Mouse (Mus musculus) gastrocnemius, adult 2 months (tissue): ENCODE data around the gene Slain1. TPM values are rescaled to one million over a fixed set of nuclear protein-coding genes. Genes with fewer than 3 reads are reported as not detected.
A peak's percentile ranks its signal among the peaks of the same experiment; 100 is the strongest.

ENCODE experiments used
- DNase-seq: peaks from one replicate; pipeline ENCODE4 v3.0.0; 2022
- H3K27ac ChIP-seq: fragments of 200-600 bp; 2 replicates; pipeline ENCODE4 v1.8.1; 2022; ENCODE audit warnings: mild to moderate bottlenecking
- H3K4me3 ChIP-seq: fragments of 200-600 bp; 2 replicates; pipeline ENCODE4 v1.8.1; 2022; ENCODE audit warnings: mild to moderate bottlenecking, moderate library complexity
- CTCF ChIP-seq: fragments of 200-600 bp; IDR thresholded peaks from 2 replicates; pipeline ENCODE4 v1.8.1; 2022; ENCODE audit warnings: antibody characterized with exemption, mild to moderate bottlenecking, moderate library complexity
- intact Hi-C: fragments of 180-260 bp; cut with DNase I; formaldehyde crosslinking; loops from one replicate; pipeline ENCODE4 v1.15.1; 2025
- total RNA-seq, 2 experiments: library from RNA; stranded (reverse); gene quantifications; 2 replicates each; pipeline ENCODE4 v1.2.3; 2021

Gene Slain1
- total RNA-seq, 2 experiments from 2014 or later, result not detected

DNA sequence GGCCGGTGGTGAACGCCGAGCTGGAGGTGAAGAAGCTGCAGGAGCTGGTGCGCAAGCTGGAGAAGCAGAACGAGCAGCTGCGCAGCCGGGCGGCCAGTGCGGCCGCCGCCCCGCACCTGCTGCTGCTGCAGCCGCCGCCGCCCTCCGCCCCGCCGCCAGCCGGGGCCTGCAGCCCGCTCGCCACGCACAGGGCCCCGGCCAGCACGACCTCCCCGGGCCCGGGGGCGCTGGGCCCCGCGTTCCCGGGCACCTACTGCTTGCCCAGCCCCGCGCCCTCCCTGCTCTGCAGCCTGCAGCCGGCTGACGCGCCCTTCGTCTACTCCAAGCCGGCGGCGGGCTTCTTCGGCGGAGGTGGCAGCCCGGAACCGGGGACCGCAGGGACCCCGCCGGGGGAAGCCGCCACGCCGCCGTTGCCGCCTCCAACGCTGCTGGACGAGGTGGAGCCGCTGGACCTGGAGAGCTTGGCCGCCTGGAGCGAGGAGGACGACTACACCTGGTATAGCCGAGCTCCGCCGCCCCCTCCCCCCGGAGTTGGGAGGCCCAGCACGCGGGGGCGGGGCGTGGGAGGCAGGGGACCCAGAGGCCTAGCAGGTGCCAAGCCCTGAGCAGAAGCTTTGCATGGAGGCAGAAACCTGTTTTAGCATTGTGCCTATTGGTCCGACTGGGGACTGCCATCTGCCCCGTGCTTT lies 529 bp downstream of the Slain1 start:
- Histone ChIP-seq H3K27ac (no peak overlapping the region), H3K4me3 (peak overlapping the region; percentile 77)
- no peak for TF ChIP-seq CTCF
- intact Hi-C loops, result no loop called here
- peak; percentile 20 for DNase-seq

DNA sequence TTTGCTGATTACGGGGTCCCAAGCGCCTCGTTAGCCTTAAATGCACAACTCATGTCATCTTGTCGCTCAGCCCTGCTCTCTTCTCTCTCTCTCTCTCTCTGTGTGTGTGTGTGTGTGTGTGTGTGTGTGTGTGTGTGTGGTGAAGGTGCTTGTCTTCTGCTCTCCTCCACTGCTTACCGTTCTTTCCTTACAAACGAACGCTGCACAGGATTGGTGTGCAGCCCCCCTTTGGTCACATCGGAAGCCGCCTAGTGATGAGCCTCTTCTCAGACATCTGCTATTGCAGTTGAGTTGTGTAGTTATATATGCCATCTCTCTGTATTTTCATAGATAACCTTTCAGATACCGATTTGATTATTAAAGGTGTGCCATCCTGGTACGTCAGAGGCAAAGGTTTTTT lies 1.1 kb downstream of the Slain1 start:
- intact Hi-C loops, result no loop called here

DNA sequence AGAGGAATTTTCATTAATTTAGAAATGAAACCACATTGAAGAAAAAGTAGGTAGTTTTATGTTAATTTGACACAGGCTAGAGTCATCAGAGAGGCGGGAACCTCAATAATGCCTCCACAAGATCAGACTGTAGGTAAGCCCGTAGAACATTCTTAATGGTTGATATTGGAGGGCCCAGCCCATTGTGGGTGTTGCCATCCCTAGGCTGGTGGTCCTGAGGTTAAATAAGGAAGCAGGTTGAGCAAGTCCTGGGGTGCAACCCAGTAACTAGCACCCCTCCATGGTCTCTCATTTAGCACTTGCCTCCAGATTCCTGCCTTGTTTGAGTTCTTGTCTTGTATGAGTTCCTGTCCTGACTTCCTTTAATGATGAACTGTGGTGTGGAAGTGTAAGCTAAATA lies 1.5 kb downstream of the Slain1 start:
- H3K4me3 ChIP-seq, result no peak overlapping the region

More for the DNA sequence above, 1.1 kb downstream of the Slain1 start:
- DNase-seq, result no peak
- TF ChIP-seq CTCF, result no peak
- peak overlapping the region; percentile 77 for H3K4me3 ChIP-seq
- no peak overlapping the region for H3K27ac ChIP-seq

DNA sequence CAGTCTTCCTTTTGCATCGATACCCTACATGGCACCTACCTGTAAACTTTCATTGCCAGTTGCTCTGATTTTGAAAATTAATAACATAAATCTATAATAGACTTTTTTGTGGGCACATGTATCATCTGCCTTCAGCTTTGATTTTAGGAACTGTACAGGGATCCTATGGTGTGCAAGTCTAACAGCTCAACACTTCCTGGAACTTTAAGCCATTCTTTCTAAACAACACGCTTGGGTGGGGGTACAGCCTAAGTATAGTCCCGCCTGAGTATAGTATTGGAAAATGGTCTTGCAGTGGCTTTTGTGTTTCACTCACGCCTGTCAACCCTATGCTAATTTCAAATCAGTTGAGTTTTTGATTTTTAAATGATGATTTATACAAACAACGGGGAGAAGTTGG lies 2.5 kb downstream of the Slain1 start:
- Histone ChIP-seq H3K27ac (no peak overlapping the region), H3K4me3 (no peak overlapping the region)
- intact Hi-C loops, result no loop called here
- no peak for DNase-seq
- no peak for TF ChIP-seq CTCF

More for the DNA sequence above, 1.5 kb downstream of the Slain1 start:
- H3K27ac ChIP-seq, result no peak overlapping the region
- DNase-seq, result no peak
- no peak for TF ChIP-seq CTCF
- intact Hi-C loops, result no loop called here

DNA sequence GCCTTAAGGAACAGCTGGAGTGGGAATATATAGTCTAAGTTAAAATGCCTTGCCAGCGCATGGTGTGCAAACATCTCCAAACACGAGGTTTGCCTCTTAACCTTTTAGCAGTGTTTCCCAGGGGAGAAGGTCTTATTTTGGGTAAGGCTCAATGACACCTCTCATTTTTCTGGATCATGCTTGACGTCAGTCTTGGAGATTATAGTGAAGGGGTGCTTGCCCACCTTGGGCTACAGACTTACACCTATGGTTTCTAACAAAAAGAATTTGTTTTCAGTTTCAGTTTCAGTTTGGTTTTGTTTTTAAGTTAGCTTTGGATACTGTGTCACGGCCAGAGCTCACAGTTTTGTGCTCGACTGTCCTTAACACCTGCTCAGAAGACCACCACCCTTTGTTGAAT lies 3.8 kb downstream of the Slain1 start:
- intact Hi-C loops, result no loop called here
- H3K4me3 ChIP-seq, result no peak overlapping the region
- H3K27ac ChIP-seq, result no peak overlapping the region
- no peak for TF ChIP-seq CTCF
- DNase-seq, result no peak

DNA sequence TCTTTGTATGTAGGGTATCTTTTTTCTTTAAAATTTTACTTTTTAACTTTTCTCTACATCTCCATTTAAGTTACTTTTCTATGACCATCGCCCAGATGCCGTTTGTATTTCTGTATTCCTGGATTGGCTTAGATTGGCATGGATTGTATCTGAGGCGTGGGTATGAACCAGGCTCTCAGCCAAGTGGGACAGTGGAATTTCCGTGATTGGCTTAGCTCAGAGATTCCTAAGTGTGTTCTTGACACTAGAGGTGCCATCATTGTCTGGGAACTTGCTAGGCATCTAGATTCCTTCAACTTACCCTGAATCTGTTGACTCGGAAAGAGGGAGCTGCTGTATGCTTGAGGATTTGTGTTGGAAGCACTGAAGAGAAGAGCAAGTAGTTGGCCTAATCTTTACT lies 5.4 kb downstream of the Slain1 start:
- intact Hi-C loops, result no loop called here

DNA sequence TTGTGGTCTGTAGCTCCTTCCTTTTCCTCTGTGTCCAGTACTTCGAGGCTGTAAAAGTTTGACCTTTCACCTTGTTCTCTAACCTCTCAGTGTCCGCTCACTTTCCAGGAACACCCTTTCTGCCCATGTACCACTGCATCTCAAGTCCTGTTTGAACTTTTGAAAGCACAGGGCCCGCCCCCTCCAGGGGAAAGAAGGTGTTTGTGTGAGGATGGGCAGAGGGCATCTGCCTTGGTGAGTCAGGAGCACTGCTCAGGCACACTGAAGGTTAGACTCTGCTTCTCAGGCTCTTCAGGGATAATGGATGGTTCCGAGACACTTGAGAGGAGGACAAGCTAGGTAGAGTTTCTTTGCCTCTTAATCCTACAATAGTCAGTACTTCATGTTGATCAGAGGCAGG lies 7.8 kb downstream of the Slain1 start:
- intact Hi-C loops, result no loop called here
- H3K4me3 ChIP-seq, result no peak overlapping the region
- H3K27ac ChIP-seq, result no peak overlapping the region
- no peak for TF ChIP-seq CTCF
- DNase-seq, result no peak

More for the DNA sequence above, 5.4 kb downstream of the Slain1 start:
- Histone ChIP-seq H3K27ac (no peak overlapping the region), H3K4me3 (no peak overlapping the region)
- DNase-seq, result no peak
- no peak for TF ChIP-seq CTCF

DNA sequence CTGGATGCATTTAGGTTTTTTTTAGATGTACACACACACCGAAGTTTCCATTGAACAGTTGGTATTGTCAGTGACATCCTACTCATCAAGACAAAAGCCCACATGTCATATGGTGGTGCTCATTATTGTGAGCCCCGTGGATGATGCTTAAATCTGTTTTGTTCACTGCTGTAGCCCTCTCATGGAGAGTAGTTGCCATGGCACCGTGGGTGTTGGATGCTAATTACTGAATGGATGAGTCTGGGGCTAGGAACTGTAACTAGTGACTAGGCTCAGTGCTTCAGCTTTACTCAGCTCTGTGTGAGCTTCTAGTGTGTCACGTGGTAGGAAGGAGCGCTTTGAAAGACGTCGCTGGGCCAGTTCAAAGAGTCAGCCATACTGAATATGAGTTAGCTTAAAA lies 13.0 kb downstream of the Slain1 start:
- TF ChIP-seq CTCF, result no peak
- intact Hi-C loops, result no loop called here
- Histone ChIP-seq H3K4me3 (no peak overlapping the region), H3K27ac (no peak overlapping the region)
- no peak for DNase-seq

DNA sequence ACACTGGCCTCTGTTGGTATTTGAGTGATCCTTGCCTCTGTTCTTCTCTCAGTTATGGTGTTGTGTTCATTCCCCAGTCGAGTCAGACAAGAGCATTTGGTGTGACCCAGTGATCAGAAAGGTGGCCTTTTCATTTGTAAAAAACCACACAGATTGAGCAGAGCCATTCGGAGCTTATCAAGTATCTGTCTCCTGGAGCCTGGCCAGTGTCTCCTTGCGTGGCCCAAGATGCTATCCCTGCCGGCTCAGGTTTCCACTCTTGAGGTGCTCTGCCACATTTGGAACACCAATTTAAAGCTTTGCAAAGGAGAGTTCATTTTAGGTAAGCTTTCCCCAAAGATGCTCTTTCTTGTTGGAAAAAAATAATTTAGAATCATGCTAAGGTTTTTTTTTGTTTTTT lies 14.4 kb downstream of the Slain1 start:
- intact Hi-C loops, result no loop called here
- DNase-seq, result no peak
- no peak for TF ChIP-seq CTCF
- no peak overlapping the region for H3K4me3 ChIP-seq
- H3K27ac ChIP-seq, result no peak overlapping the region

DNA sequence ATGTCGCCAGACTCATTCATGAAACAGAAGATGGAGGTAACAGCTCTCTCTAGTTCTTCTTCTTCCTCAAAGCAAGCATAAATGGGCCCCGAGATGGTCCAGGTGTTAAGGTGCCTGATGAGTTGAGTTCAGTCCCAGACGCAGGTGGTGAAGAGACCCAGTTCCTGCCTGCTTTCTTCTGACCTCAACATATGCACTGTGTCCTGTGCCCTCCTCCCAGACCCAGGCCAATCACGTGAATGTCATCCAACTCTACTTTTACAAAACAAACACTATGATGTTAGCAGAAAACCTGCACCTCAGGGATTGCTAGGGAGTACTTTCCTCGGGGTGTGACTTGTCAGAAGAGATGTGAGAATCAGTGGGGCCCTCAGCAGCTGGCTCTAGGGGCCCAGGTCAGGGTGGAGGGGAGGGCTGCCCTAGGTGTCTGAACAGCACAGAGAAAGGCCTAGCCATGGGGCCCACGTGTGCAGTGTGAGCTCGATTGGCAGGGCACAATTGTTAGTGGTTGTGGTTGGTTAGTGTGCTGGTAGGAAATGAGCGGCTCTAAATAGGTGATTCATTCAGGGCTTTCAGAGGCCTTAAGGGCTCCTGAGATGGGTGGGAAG lies 16.4 kb downstream of the Slain1 start:
- intact Hi-C loops, result no loop called here
- no peak overlapping the region for H3K4me3 ChIP-seq
- no peak for TF ChIP-seq CTCF

DNA sequence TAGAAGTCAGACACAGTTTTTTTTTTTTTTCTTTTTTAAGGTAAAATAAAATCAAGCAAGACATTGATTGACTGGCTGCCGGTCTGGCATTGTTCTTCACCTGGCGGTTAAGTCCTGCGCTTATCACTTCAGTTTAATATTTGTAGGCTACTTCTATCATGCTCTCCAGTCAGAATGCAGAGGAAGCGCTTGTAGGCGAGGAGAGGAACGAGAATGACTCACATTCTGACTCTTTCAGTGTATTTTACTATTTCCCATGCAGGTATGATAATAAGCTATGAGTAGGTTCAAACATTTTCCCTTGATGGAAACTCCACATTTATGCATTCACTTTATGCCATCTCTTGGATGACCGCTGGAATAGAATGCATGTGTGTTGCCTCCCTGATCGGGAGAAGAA lies 17.0 kb downstream of the Slain1 start:
- no peak for DNase-seq
- no peak overlapping the region for H3K27ac ChIP-seq
- intact Hi-C loops, result no loop called here
- H3K4me3 ChIP-seq, result no peak overlapping the region
- TF ChIP-seq CTCF, result no peak

More for the DNA sequence above, 16.4 kb downstream of the Slain1 start:
- H3K27ac ChIP-seq, result no peak overlapping the region
- DNase-seq, result no peak

DNA sequence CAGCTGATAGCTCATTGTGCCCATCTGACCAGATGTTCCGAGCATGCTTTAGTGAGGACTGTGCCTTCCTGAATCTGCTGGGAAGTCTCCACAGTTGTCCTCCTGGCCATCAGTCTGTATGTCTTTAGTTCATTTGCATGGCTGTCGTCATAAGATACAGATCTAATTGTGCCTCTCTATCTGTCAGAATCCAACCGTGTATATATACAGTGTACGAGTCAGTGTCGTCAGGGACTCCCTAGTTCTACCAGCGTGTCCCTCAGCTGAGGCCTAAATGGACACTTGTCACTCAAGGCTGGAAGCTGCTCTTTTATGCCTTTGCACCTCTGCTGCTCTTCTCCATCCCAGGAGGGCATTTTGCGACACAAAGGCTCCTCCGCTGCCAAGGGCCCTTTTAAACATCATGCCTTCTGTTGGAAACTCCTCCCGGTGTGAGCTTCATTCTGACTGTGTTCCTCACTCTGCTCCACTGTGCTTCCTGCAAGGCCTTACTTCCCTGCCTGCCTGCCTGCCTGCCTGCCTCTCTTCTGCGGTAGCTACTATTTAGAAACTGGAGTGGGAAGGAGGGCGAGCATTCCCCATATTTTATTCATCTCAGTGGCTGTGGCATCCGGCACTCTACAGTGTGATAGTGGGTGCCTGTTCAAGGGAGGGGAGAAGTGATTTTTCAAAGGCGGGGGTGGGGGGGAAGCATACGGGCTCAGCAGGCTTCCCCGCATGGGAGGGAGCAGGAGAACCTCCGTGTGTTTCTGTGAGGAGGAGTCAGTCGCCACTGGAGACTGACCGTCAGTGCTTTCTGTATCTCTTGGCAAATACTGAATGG lies 29.6 kb downstream of the Slain1 start:
- no peak for TF ChIP-seq CTCF
- H3K4me3 ChIP-seq, result no peak overlapping the region
- intact Hi-C loops, result no loop called here
- H3K27ac ChIP-seq, result no peak overlapping the region
- DNase-seq, result no peak

DNA sequence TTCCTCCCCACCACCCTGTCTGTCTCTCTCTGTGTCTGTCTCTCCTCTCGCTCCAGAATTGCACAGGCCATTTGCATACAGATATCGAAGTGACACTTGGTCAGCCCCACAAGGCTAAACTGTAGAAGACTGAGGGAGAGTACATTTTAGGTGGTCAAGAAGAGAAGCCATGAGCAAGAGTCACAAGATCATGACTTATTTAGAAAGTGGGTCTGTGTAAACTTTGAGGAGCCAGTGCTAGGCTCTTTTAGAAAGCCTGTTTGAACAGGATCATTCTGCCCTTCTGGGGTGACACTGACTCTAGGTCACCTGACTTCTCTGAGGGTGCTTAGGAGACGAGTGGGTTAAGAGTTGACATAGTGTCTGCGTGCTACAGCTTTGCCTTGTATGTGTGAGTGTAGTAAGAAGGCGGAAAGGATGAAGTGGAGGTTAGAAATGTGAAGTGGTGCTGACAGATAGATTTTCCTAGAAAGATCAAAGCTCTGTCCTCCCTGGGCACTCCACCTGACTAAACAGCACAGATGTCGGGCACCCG lies 30.3 kb downstream of the Slain1 start:
- no peak for DNase-seq
- intact Hi-C loops, result no loop called here
- no peak overlapping the region for H3K4me3 ChIP-seq
- no peak overlapping the region for H3K27ac ChIP-seq
- TF ChIP-seq CTCF, result no peak
